Mouse (Mus musculus) ES-E14 (cell line): ENCODE measurements at regions not wholly inside any gene's neighbourhood (a gene's known extent, or its start where the extent isn't known, plus 50 kb on each side); places are given as distances from the start of the nearest gene placed in this dataset.

Experiments used
- DNase-seq: peaks from one replicate; pipeline ENCODE4 v3.0.0-alpha.2; 2013; ENCODE audit warnings: low read depth, low spot score
- H3K27ac ChIP-seq: 2 replicates; pipeline ENCODE4 v1.5.1; 2012; ENCODE audit warnings: low read depth, mild to moderate bottlenecking, low read length, moderate library complexity, mixed read lengths; ENCODE audit not compliant: poor library complexity, insufficient read depth, severe bottlenecking
- H3K36me3 ChIP-seq: 2 replicates; pipeline ENCODE4 v1.6.1; 2012; ENCODE audit warnings: mild to moderate bottlenecking, low read length, moderate library complexity, mixed read lengths; ENCODE audit not compliant: control insufficient read depth, poor library complexity, insufficient read depth, severe bottlenecking
- H3K4me1 ChIP-seq, 2 experiments: fragments of 150-350 bp in 1 of 2; sonication (generic) in 1 of 2; 2 replicates each; pipeline ENCODE4 v1.6.1; 2012; ENCODE audit warnings: low read length in 2 of 2, mild to moderate bottlenecking in 1 of 2, mixed read lengths in 1 of 2; ENCODE audit not compliant: control insufficient read depth in 2 of 2, insufficient read depth in 2 of 2, poor library complexity in 1 of 2
- H3K4me3 ChIP-seq, 2 experiments: fragments of 150-350 bp in 1 of 2; sonication (generic) in 1 of 2; 2 replicates each; pipeline ENCODE4 v1.5.1; 2012; ENCODE audit warnings: low read length in 2 of 2, low read depth in 1 of 2, mild to moderate bottlenecking in 1 of 2, mixed read lengths in 1 of 2; ENCODE audit not compliant: insufficient read depth in 1 of 2, poor library complexity in 1 of 2, severe bottlenecking in 1 of 2
- H3K9ac ChIP-seq: 2 replicates; pipeline ENCODE4 v1.6.1; 2012; ENCODE audit warnings: low read depth, mild to moderate bottlenecking, low read length, mixed read lengths; ENCODE audit not compliant: poor library complexity, insufficient read depth, severe bottlenecking
- H3K9me3 ChIP-seq: fragments of 150-350 bp; sonication (generic); 2 replicates; pipeline ENCODE4 v1.6.1; 2012; ENCODE audit warnings: low read depth, mild to moderate bottlenecking, low read length; ENCODE audit not compliant: control insufficient read depth, insufficient read depth
- CHD2 ChIP-seq: IDR thresholded peaks from 2 replicates; pipeline ENCODE4 v1.6.1; 2014; ENCODE audit warnings: mild to moderate bottlenecking, low read depth, low read length, inconsistent platforms
- HCFC1 ChIP-seq: IDR thresholded peaks from 2 replicates; pipeline ENCODE4 v1.6.1; 2012; ENCODE audit warnings: low read length, inconsistent platforms, borderline replicate concordance; ENCODE audit not compliant: insufficient read depth
- MAFK ChIP-seq: IDR thresholded peaks from 2 replicates; pipeline ENCODE4 v1.6.1; 2014; ENCODE audit warnings: mild to moderate bottlenecking, low read depth, low read length, inconsistent platforms; ENCODE audit not compliant: insufficient read depth
- ZC3H11A ChIP-seq: IDR thresholded peaks from 2 replicates; pipeline ENCODE4 v1.6.1; 2012; ENCODE audit warnings: low read depth, mild to moderate bottlenecking, inconsistent platforms, low read length, borderline replicate concordance
- ZNF384 ChIP-seq: IDR thresholded peaks from 2 replicates; pipeline ENCODE4 v1.6.1; 2012; ENCODE audit warnings: low read depth, low read length, inconsistent platforms
- in situ Hi-C, 2 experiments: fragments of 600-800 bp; cut with MboI; formaldehyde crosslinking; loops; one replicate each; pipeline ENCODE4 v1.15.1; 2025; ENCODE audit warnings: low sequenced_read_pairs in 2 of 2, inconsistent platforms in 1 of 2; ENCODE audit not compliant: unreplicated experiment in 2 of 2

DNA sequence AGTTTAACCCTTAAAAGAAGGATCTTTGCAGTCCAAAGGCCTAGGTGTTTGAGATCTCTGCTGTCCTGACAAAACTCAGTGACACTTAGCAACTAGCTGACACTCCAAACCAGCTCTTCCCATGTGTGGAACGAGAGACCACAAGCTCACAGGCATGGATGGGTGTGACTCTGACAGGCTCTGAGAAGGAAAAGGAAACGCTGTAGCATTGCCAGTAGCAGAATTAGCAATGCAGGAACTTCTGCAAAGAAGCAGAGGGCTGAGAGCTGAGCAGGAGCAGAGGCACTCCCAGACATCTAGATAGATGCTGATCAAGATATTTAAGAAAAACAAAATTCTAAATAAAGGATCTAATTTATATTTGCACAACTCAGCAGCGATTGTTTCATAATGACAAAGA is 218.9 kb upstream of the Ercc4 start:
- Histone ChIP-seq H3K9ac (no peak overlapping the region), H3K4me1 (no peaks in the 10 kb centered on the region), H3K36me3 (no peaks in the 10 kb centered on the region), H3K4me3 (no peak overlapping the region), H3K9me3 (no peaks in the 10 kb centered on the region), H3K27ac (no peak overlapping the region)
- in situ Hi-C loops, result no loop called here
- TF ChIP-seq MAFK, result no peak
- no peak for DNase-seq

DNA sequence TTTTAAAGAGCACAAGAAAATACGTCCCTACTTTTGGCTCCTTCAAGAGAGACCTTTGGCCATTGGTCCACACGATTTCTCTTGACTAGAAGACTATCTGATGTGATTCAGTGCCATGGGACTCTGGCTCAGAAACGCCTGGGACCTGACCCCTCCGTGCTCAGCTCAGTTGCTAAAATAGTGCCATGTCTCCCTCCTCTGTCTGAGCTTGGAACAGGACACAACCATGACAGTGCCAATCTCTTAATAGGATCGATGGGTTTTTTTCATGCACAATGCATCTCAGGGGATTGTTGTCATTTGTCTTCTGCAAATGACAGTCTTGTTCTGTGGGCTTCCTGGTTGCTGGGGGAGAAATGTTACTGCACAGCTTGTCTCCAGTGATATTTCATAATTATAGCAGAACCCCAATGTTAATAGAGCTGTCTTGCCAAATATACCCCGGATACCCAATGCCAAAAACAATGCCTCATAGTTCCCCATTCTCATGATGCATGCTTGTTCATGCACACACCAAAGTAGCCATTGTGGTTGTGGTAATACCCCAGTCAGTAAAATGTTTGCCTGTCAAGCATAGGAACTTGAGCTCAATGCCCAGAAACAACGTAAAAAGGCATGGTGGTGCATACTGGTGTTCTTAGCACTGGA is 216.7 kb upstream of the Ercc4 start:
- H3K27ac ChIP-seq, result no peak overlapping the region
- TF ChIP-seq MAFK (no peak), ZNF384 (no peak), HCFC1 (no peak), CHD2 (no peak), ZC3H11A (no peak)

GRCm38 (mm10) chr16:12897267-12897666 is 212.2 kb upstream of the Ercc4 start:
- no peak overlapping the region for H3K9ac ChIP-seq
- H3K4me1 ChIP-seq, result no peaks in the 10 kb centered on the region
- H3K4me3 ChIP-seq, result no peak overlapping the region
- DNase-seq, result no peak
- in situ Hi-C loops, result no loop called here
- no peak overlapping the region for H3K27ac ChIP-seq
- no peaks in the 10 kb centered on the region for H3K36me3 ChIP-seq
- H3K9me3 ChIP-seq, result no peaks in the 10 kb centered on the region
- TF ChIP-seq MAFK (peak; percentile 89), ZC3H11A (no peak)

More for the DNA sequence above, 216.7 kb upstream of the Ercc4 start:
- DNase-seq, result no peak
- Histone ChIP-seq H3K4me1 (no peaks in the 10 kb centered on the region), H3K4me3 (no peak overlapping the region), H3K9me3 (no peaks in the 10 kb centered on the region), H3K36me3 (no peaks in the 10 kb centered on the region), H3K9ac (no peak overlapping the region)
- in situ Hi-C loops, result no loop called here

DNA sequence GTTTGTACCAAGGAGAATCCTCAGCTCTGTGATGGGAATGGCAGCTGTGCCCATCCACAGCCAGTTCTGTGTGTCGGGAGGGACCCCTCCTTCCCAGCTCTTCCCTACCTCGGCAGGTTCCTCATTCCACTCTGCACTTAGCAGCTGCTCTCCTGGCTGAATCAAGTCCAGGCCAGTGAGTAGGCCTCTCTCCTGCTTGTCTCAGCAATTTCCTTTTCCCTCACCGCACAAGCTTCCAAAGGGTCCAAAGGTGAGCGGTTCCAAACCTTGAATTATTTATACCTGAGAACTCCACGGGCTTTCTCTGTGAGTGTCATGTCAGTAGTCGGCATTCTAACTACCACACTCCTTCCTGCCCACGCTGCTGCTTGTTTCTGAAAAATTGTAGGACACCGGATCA is 208.8 kb upstream of the Ercc4 start:
- Histone ChIP-seq H3K9me3 (no peaks in the 10 kb centered on the region), H3K9ac (no peak overlapping the region), H3K4me3 (no peak overlapping the region), H3K36me3 (no peaks in the 10 kb centered on the region), H3K4me1 (no peaks in the 10 kb centered on the region), H3K27ac (no peak overlapping the region)
- no peak for TF ChIP-seq ZC3H11A
- no peak for TF ChIP-seq ZNF384
- in situ Hi-C loops, result no loop called here
- DNase-seq, result no peak

DNA sequence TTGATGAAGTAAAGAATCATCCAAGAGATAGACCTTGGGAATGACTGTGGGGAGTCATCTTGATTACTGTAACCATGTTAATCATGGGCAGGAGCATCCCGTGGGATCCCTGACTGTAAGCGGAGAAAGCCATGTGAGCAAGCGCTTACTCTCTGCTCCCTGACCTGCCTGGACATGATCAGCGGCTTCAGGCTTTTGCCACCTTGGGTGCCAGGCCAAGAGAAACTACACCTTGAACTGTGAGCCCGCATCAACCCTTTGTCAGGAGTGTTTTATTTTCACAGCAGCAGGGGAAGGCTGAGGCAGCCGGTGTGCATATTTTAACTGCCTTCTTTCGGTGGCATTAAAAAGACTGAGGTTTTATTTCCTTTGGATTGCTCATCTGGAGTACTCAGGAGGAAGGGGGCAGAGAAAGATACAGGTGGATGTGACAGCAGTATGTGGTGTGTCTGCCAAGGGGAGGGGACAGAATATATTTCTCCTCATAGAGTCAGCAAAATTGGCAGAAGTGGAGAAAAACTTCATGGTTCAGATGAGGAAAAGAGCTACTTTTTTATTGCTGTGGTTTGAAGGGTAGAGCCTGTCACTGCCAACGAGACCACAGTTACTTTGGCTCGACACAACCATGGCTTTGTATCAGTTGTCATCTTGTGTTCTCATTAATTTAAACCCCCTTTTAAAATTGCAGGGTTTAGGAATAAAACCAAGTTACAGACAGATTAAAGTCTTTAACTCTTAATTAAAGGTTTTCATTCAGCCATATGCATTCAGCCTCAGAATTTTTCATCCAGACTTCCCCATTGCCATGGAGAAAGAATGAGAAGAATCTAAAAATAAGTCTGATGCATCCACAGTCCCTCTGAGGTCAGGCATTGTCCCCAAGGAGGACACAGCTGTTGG is 208.1 kb upstream of the Ercc4 start:
- Histone ChIP-seq H3K27ac (no peak overlapping the region), H3K36me3 (no peaks in the 10 kb centered on the region), H3K4me3 (no peak overlapping the region), H3K9me3 (no peaks in the 10 kb centered on the region), H3K4me1 (no peaks in the 10 kb centered on the region), H3K9ac (no peak overlapping the region)
- in situ Hi-C loops, result no loop called here
- DNase-seq, result no peak
- TF ChIP-seq ZNF384, result no peak
- no peak for TF ChIP-seq ZC3H11A
- no peak for TF ChIP-seq CHD2
- no peak for TF ChIP-seq MAFK
